Mouse (Mus musculus): Measurements from ENCODE around the gene Pknox2. TPM values are rescaled to one million over a fixed set of nuclear protein-coding genes. Genes with fewer than 3 reads are reported as not detected.

Gene Pknox2
- polyA plus RNA-seq, 1 experiment from 2014 or later: 35.0 TPM

- no peak overlapping the region for H3K9ac ChIP-seq
- H3K27me3 ChIP-seq (replicated peaks): no peaks in the 10 kb centered on the region
- no peaks in the 10 kb centered on the region for H3K9me3 ChIP-seq
- ATAC-seq (replicated peaks): no peak
- no peak overlapping the region for H3K4me2 ChIP-seq
- H3K4me3 ChIP-seq: no peak overlapping the region
- 71% methylated on average over 4 of the region's 4 CpGs for WGBS
- no peak overlapping the region for H3K27ac ChIP-seq
- H3K4me1 ChIP-seq: no peaks in the 10 kb centered on the region
- no peaks in the 10 kb centered on the region for H3K36me3 ChIP-seq (replicated peaks)
Observed at GRCm38 (mm10) chr9:36905452-36905851, 241.8 kb downstream of the Pknox2 start.

- Histone ChIP-seq H3K27me3 (replicated peaks) (no peaks in the 10 kb centered on the region), H3K9me3 (no peaks in the 10 kb centered on the region), H3K4me3 (no peak overlapping the region), H3K9ac (no peak overlapping the region), H3K4me2 (no peak overlapping the region), H3K27ac (no peak overlapping the region), H3K36me3 (replicated peaks) (no peaks in the 10 kb centered on the region), H3K4me1 (no peaks in the 10 kb centered on the region)
- 91% methylated on average over 4 of the region's 4 CpGs for WGBS
- ATAC-seq (replicated peaks): no peak
Observed at GRCm38 (mm10) chr9:36900464-36900863, 246.7 kb downstream of the Pknox2 start.

- Histone ChIP-seq H3K4me1 (no peaks in the 10 kb centered on the region), H3K9me3 (no peaks in the 10 kb centered on the region), H3K36me3 (replicated peaks) (no peaks in the 10 kb centered on the region), H3K27ac (no peak overlapping the region), H3K4me2 (no peak overlapping the region), H3K27me3 (replicated peaks) (no peaks in the 10 kb centered on the region), H3K9ac (no peak overlapping the region), H3K4me3 (no peak overlapping the region)
- no peak for ATAC-seq (replicated peaks)
- WGBS: 95% methylated on average over 3 of the region's 3 CpGs
Observed at GRCm38 (mm10) chr9:36898560-36898959, 248.6 kb downstream of the Pknox2 start.

GRCm38 (mm10) chr9:36895009-36895693 is 252.1 kb downstream of the Pknox2 start:
- Histone ChIP-seq H3K4me3 (no peak overlapping the region), H3K27ac (no peak overlapping the region), H3K27me3 (replicated peaks) (no peaks in the 10 kb centered on the region), H3K4me1 (no peaks in the 10 kb centered on the region), H3K9me3 (no peaks in the 10 kb centered on the region), H3K4me2 (no peak overlapping the region), H3K9ac (no peak overlapping the region), H3K36me3 (replicated peaks) (no peaks in the 10 kb centered on the region; the same call in 1 of the 2 replicates)
- 75% methylated on average over 8 of the region's 8 CpGs for WGBS
- ATAC-seq (replicated peaks): peak; percentile 84

- Histone ChIP-seq H3K4me2 (no peak overlapping the region), H3K36me3 (replicated peaks) (no peaks in the 10 kb centered on the region; the same call in 1 of the 2 replicates), H3K4me1 (no peaks in the 10 kb centered on the region), H3K27ac (no peak overlapping the region), H3K9ac (no peak overlapping the region), H3K4me3 (no peak overlapping the region), H3K9me3 (no peaks in the 10 kb centered on the region), H3K27me3 (replicated peaks) (no peaks in the 10 kb centered on the region)
- no peak for ATAC-seq (replicated peaks)
- WGBS: 94% methylated on average over 7 of the region's 7 CpGs
Observed at GRCm38 (mm10) chr9:36894242-36894641, 253.0 kb downstream of the Pknox2 start.

GRCm38 (mm10) chr9:36893413-36893990 is 253.7 kb downstream of the Pknox2 start:
- Histone ChIP-seq H3K4me3 (no peak overlapping the region), H3K27me3 (replicated peaks) (no peaks in the 10 kb centered on the region), H3K9ac (no peak overlapping the region), H3K4me2 (no peak overlapping the region), H3K36me3 (replicated peaks) (no peaks in the 10 kb centered on the region; the same call in 1 of the 2 replicates), H3K4me1 (no peaks in the 10 kb centered on the region), H3K27ac (no peak overlapping the region), H3K9me3 (no peaks in the 10 kb centered on the region)
- 84% methylated on average over 6 of the region's 6 CpGs for WGBS
- no peak for ATAC-seq (replicated peaks)

GRCm38 (mm10) chr9:36890552-36890951 is 256.7 kb downstream of the Pknox2 start:
- H3K9ac ChIP-seq: no peak overlapping the region
- H3K27ac ChIP-seq: no peak overlapping the region
- no peaks in the 10 kb centered on the region for H3K4me1 ChIP-seq
- no peak overlapping the region for H3K4me3 ChIP-seq
- WGBS: 23% methylated on average over 4 of the region's 4 CpGs
- H3K9me3 ChIP-seq: no peaks in the 10 kb centered on the region
- ATAC-seq (replicated peaks): no peak
- H3K36me3 ChIP-seq (replicated peaks): no peaks in the 10 kb centered on the region; the same call in 1 of the 2 replicates
- H3K4me2 ChIP-seq: no peak overlapping the region
- no peaks in the 10 kb centered on the region for H3K27me3 ChIP-seq (replicated peaks)

- Histone ChIP-seq H3K4me3 (no peak overlapping the region), H3K4me1 (peaks cover 15% of the 10 kb centered on the region), H3K27me3 (replicated peaks) (no peaks in the 10 kb centered on the region), H3K36me3 (replicated peaks) (no peaks in the 10 kb centered on the region), H3K4me2 (no peak overlapping the region), H3K9ac (no peak overlapping the region), H3K27ac (no peak overlapping the region), H3K9me3 (no peaks in the 10 kb centered on the region)
- no peak for ATAC-seq (replicated peaks)
- WGBS: 62% methylated on average over 3 of the region's 3 CpGs
Observed at GRCm38 (mm10) chr9:36885237-36885636, 262.0 kb downstream of the Pknox2 start.

- H3K27ac ChIP-seq: no peak overlapping the region
- no peak overlapping the region for H3K9ac ChIP-seq
- WGBS: 84% methylated on average over 3 of the region's 3 CpGs
- H3K27me3 ChIP-seq (replicated peaks): no peaks in the 10 kb centered on the region
- H3K4me1 ChIP-seq: peaks cover 15% of the 10 kb centered on the region
- H3K4me3 ChIP-seq: no peak overlapping the region
- ATAC-seq (replicated peaks): no peak
- no peaks in the 10 kb centered on the region for H3K9me3 ChIP-seq
- peaks cover 12% of the 10 kb centered on the region for H3K36me3 ChIP-seq (replicated peaks)
- H3K4me2 ChIP-seq: no peak overlapping the region
Observed at GRCm38 (mm10) chr9:36883569-36883968, 263.6 kb downstream of the Pknox2 start.

GRCm38 (mm10) chr9:36882034-36882745 is 265.0 kb downstream of the Pknox2 start:
- no peak overlapping the region for H3K4me3 ChIP-seq
- peaks cover 20% of the 10 kb centered on the region for H3K36me3 ChIP-seq (replicated peaks)
- ATAC-seq (replicated peaks): peak; percentile 90
- peak overlapping the region; percentile 87 for H3K27ac ChIP-seq
- no peaks in the 10 kb centered on the region for H3K9me3 ChIP-seq
- H3K27me3 ChIP-seq (replicated peaks): no peaks in the 10 kb centered on the region
- peaks cover 15% of the 10 kb centered on the region for H3K4me1 ChIP-seq
- 23% methylated on average over 8 of the region's 8 CpGs for WGBS
- H3K9ac ChIP-seq: no peak overlapping the region
- H3K4me2 ChIP-seq: no peak overlapping the region

GRCm38 (mm10) chr9:36881615-36882014 is 265.6 kb downstream of the Pknox2 start:
- Histone ChIP-seq H3K27me3 (replicated peaks) (no peaks in the 10 kb centered on the region), H3K27ac (peak overlapping the region; percentile 87), H3K4me1 (peaks cover 15% of the 10 kb centered on the region), H3K36me3 (replicated peaks) (peaks cover 26% of the 10 kb centered on the region), H3K4me3 (no peak overlapping the region), H3K9ac (no peak overlapping the region), H3K4me2 (no peak overlapping the region), H3K9me3 (no peaks in the 10 kb centered on the region)
- WGBS: 38% methylated on average over 5 of the region's 5 CpGs
- ATAC-seq (replicated peaks): peak; percentile 60

- H3K27ac ChIP-seq: no peak overlapping the region
- H3K4me2 ChIP-seq: no peak overlapping the region
- H3K9me3 ChIP-seq: no peaks in the 10 kb centered on the region
- ATAC-seq (replicated peaks): no peak
- H3K27me3 ChIP-seq (replicated peaks): no peaks in the 10 kb centered on the region
- H3K9ac ChIP-seq: no peak overlapping the region
- peaks cover 5% of the 10 kb centered on the region for H3K4me1 ChIP-seq
- H3K4me3 ChIP-seq: no peak overlapping the region
- peaks cover 65% of the 10 kb centered on the region for H3K36me3 ChIP-seq (replicated peaks)
Observed at GRCm38 (mm10) chr9:36876787-36877186, 270.4 kb downstream of the Pknox2 start.
